ENCODE assay signal across 18 mouse cellular contexts in genomic region chr19:23919384-23920219, GRCm38 (mm10).
A peak's percentile ranks its signal among the peaks of the same experiment; 100 is the strongest.
DNase-seq lines count a peak whose midpoint lies in the region; ATAC-seq and TF ChIP-seq lines count a peak whose summit lies in the region.
"Had no signal": no experiment of that assay in that cellular context is flagged by ENCODE, and none has a peak within 500 bp of the region (broad histone marks: within the 10 kb centered on the region; RNA-seq: fewer than 3 reads in every experiment).

No protein-coding gene starts in this region.

- no peak overlapping the region for H3K9ac ChIP-seq in hindbrain, embryonic 11.5 days (ENCODE audit: low read depth, low read length)
- no peak overlapping the region for H3K9ac ChIP-seq in midbrain, embryonic 13.5 days (replicated peaks)
- H3K9ac ChIP-seq in heart, embryonic 11.5 days (ENCODE audit: low read depth, low read length), result no peak overlapping the region
- H3K9ac ChIP-seq: embryonic facial prominence, embryonic 12.5 days; liver, embryonic 15.5 days had no signal

- H3K4me1 ChIP-seq in hindbrain, embryonic 11.5 days (replicated peaks; ENCODE audit: control insufficient read depth, insufficient read depth, low read length), result no peaks in the 10 kb centered on the region; the same call in 1 of the 2 replicates
- H3K4me1 ChIP-seq in midbrain, embryonic 13.5 days (replicated peaks), result peaks cover 22% of the 10 kb centered on the region
- no peaks in the 10 kb centered on the region for H3K4me1 ChIP-seq in heart, embryonic 11.5 days (ENCODE audit: control insufficient read depth, insufficient read depth, low read length)
- H3K4me1 ChIP-seq in kidney, adult 2 months (ENCODE audit: control insufficient read depth, insufficient read depth, low read length), result no peaks in the 10 kb centered on the region
- H3K4me1 ChIP-seq: embryonic facial prominence, embryonic 12.5 days; limb, embryonic 10.5 days; liver, embryonic 15.5 days had no signal

- no peaks in the 10 kb centered on the region for H3K27me3 ChIP-seq in hindbrain, embryonic 11.5 days (ENCODE audit: control insufficient read depth, insufficient read depth, low read length)
- H3K27me3 ChIP-seq in midbrain, embryonic 13.5 days, result no peaks in the 10 kb centered on the region
- H3K27me3 ChIP-seq in heart, embryonic 11.5 days (ENCODE audit: control insufficient read depth, insufficient read depth, low read length), result no peaks in the 10 kb centered on the region
- H3K27me3 ChIP-seq in kidney, adult 2 months (replicated peaks; ENCODE audit: control insufficient read depth, insufficient read depth, low read length), result no peaks in the 10 kb centered on the region
- H3K27me3 ChIP-seq: embryonic facial prominence, embryonic 12.5 days; liver, embryonic 15.5 days had no signal

- DNase-seq in 3T3-L1 (ENCODE audit: low read depth, low spot score), result peak; percentile 63
- peak; percentile 8 for DNase-seq in embryo, embryonic 9.5 days (ENCODE audit: extremely low spot score)
- DNase-seq in hindbrain, embryonic 11.5 days (ENCODE audit: low spot score), result peak; percentile 36
- DNase-seq in cerebellum, adult 11 months, result no peak
- DNase-seq in heart, adult 11 months, result no peak
- no peak for DNase-seq in kidney, adult 2 months
- DNase-seq: B cell, adult 2 months; cerebellum, adult 2 months; heart, adult 18-20 months; kidney, adult 9 months; lung, postnatal 4 days; right cerebral cortex, postnatal 25 days; thymus, postnatal 14 days had no signal

- no peaks in the 10 kb centered on the region for H3K36me3 ChIP-seq in hindbrain, embryonic 11.5 days (ENCODE audit: control insufficient read depth, insufficient read depth, low read length)
- H3K36me3 ChIP-seq in midbrain, embryonic 13.5 days, result peaks cover 27% of the 10 kb centered on the region
- H3K36me3 ChIP-seq in heart, embryonic 11.5 days (ENCODE audit: control insufficient read depth, insufficient read depth, low read length), result no peaks in the 10 kb centered on the region
- no peaks in the 10 kb centered on the region for H3K36me3 ChIP-seq in kidney, adult 2 months (ENCODE audit: control insufficient read depth, insufficient read depth, low read length)
- H3K36me3 ChIP-seq: embryonic facial prominence, embryonic 12.5 days; limb, embryonic 10.5 days; liver, embryonic 15.5 days had no signal

- H3K4me2 ChIP-seq in hindbrain, embryonic 11.5 days (replicated peaks; ENCODE audit: low read depth, low read length), result no peak overlapping the region
- no peak overlapping the region for H3K4me2 ChIP-seq in midbrain, embryonic 13.5 days (replicated peaks)
- H3K4me2 ChIP-seq in heart, embryonic 11.5 days, result no peak overlapping the region
- H3K4me2 ChIP-seq: embryonic facial prominence, embryonic 12.5 days; liver, embryonic 15.5 days had no signal

- H3K27ac ChIP-seq in hindbrain, embryonic 11.5 days (ENCODE audit: low read depth, low read length), result peak overlapping the region; percentile 64
- peak overlapping the region; percentile 64 for H3K27ac ChIP-seq in midbrain, embryonic 13.5 days
- no peak overlapping the region for H3K27ac ChIP-seq in heart, embryonic 11.5 days (ENCODE audit: low read depth, low read length)
- no peak overlapping the region for H3K27ac ChIP-seq in kidney, adult 2 months (ENCODE audit: insufficient read depth, low read depth, low read length)
- H3K27ac ChIP-seq: embryonic facial prominence, embryonic 12.5 days; limb, embryonic 10.5 days; liver, embryonic 15.5 days had no signal

- H3K9me3 ChIP-seq in hindbrain, embryonic 11.5 days (ENCODE audit: control insufficient read depth, low read length), result no peaks in the 10 kb centered on the region
- no peaks in the 10 kb centered on the region for H3K9me3 ChIP-seq in midbrain, embryonic 13.5 days
- no peaks in the 10 kb centered on the region for H3K9me3 ChIP-seq in heart, embryonic 11.5 days (replicated peaks; ENCODE audit: control insufficient read depth, low read length)
- H3K9me3 ChIP-seq: embryonic facial prominence, embryonic 12.5 days; limb, embryonic 10.5 days; liver, embryonic 15.5 days had no signal

- no peak for TF ChIP-seq CTCF in kidney, adult 2 months (conservative IDR thresholded peaks at IDR 0.05; ENCODE audit: insufficient read depth, insufficient read length, low read depth, low read length)

- peak; percentile 71 for ATAC-seq in hindbrain, embryonic 11.5 days (ENCODE audit: low FRiP score)
- peak; percentile 69 for ATAC-seq in midbrain, embryonic 13.5 days
- no peak for ATAC-seq in heart, embryonic 11.5 days (replicated peaks; ENCODE audit: insufficient number of reproducible peaks, low FRiP score, low TSS enrichment)

- no peak overlapping the region for H3K4me3 ChIP-seq in hindbrain, embryonic 11.5 days (ENCODE audit: low read depth, low read length)
- H3K4me3 ChIP-seq in midbrain, embryonic 13.5 days (replicated peaks), result no peak overlapping the region
- H3K4me3 ChIP-seq in heart, embryonic 11.5 days (ENCODE audit: low read depth, low read length), result no peak overlapping the region
- no peak overlapping the region for H3K4me3 ChIP-seq in kidney, adult 2 months (ENCODE audit: insufficient read depth, low read depth, low read length)
- H3K4me3 ChIP-seq: embryonic facial prominence, embryonic 12.5 days; limb, embryonic 10.5 days; liver, embryonic 15.5 days had no signal

- WGBS in hindbrain, embryonic 11.5 days, result 27% methylated on average over 5 of the region's 5 CpGs
- WGBS in midbrain, embryonic 13.5 days, result 10% methylated on average over 5 of the region's 5 CpGs
- 76% methylated on average over 5 of the region's 5 CpGs for WGBS in heart, embryonic 11.5 days (ENCODE audit: insufficient replicate concordance)
- 73% methylated on average over 5 of the region's 5 CpGs for WGBS in kidney, adult 2 months

- no peak for TF ChIP-seq POLR2A in kidney, adult 2 months (IDR thresholded peaks at IDR 0.05; ENCODE audit: low read depth, low read length)

Comparison
In these comparisons a context has a peak if more than half of its experiments do, and no peak if none do; other contexts are left out.
1. DNase-seq: peak in 3T3-L1 (single experiment), embryo, embryonic 9.5 days (single experiment) and hindbrain, embryonic 11.5 days (single experiment); none in cerebellum, adult 11 months (single experiment), heart, adult 11 months (single experiment) and kidney, adult 2 months (single experiment).
2. H3K27ac ChIP-seq: peak in hindbrain, embryonic 11.5 days (single experiment) and midbrain, embryonic 13.5 days (single experiment); none in heart, embryonic 11.5 days (single experiment) and kidney, adult 2 months (single experiment).